Mouse (Mus musculus) urinary bladder, postnatal 25 days (tissue): ENCODE measurements around the gene Myo7a.

Experiments used
- DNase-seq: peaks from one replicate; pipeline ENCODE4 v3.0.0; 2022; ENCODE audit warnings: low spot score

Gene Myo7a

GRCm38 (mm10) chr7:98102488-98102887 is 16.8 kb downstream of the Myo7a start:
- DNase-seq = no peak

DNA sequence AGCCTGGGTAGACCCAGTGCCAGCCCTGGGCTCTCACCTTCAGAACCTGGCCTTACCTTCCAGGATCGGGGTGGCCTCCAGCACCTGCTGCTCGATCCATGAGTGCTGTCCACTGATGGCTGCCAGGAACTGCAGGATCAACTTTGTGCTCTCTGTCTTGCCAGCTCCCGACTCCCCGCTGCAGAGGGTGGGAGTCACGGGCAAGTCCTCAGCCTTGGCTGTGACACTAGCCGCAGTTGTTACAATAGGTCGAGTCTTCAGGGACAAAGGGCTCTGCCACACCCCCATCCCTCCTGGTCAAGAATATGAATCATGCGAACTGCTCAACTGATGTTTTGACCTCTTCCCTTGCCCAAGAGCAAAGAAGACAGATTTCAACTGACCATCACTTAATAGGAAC is 21.8 kb downstream of the Myo7a start:
- no peak for DNase-seq

- DNase-seq = no peak
These were observed 23.5 kb downstream of the Myo7a start for GRCm38 (mm10) chr7:98095852-98096251.

DNA sequence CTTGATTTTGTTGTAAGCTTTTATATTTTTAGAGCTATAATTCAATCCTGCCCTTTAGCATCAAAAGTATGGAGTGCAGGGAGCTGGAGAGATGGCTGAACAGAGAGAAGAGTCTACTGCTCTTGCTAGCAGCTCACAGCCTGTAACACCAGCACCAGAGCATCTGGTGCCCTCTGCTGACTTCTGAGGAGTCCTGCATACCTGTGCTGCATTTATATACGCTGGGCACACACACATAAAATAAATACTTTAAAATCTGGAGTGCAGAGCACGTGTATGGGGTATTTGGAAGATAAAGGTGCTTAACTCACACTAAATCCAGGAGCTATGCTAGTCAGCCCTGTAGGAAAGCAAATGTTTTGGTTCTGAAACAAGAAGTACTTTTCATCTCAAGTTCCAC is 33.0 kb downstream of the Myo7a start:
- DNase-seq = no peak

DNA sequence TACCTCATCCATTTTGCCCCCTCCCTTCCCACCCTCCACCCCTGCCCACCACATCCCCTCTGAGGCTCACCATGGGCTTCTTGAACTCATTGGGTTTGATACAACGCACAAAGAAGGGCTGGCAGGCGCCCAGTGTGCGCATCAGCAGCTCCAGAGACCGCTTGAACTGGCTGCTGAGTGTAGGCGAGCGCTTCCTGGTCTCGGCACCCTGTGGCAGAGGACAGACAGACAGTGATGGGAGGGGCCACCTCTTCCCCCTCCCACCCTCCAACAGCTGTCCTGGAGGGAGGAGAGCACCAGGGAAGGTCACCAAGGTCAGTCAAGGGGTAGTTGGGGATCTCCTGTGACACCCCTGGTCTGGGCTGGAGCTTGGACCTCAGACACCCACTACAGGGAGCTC is 34.0 kb downstream of the Myo7a start:
- DNase-seq = no peak

GRCm38 (mm10) chr7:98084541-98085293 is 34.6 kb downstream of the Myo7a start:
- DNase-seq = no peak

DNA sequence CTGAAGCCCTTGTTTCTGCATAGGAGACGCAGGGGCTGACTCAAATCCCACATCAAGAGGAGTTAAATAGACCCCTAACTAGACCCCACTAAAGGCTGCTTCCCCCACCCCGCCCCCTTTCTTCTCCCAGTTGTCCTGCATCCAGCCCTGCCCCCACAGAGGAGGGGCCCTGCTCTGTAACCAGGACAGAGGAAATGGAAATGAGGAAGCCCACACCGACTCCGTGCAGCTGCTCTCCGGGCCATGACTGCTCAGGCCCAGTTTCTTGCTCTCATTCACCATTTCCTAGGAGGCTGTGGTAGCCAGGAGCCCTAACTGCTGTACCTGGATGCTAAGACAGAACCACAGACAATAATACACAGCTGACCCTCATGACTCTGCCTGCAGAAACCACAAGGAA is 36.9 kb downstream of the Myo7a start:
- DNase-seq = no peak

GRCm38 (mm10) chr7:98077453-98077852 is 41.9 kb downstream of the Myo7a start:
- no peak for DNase-seq

GRCm38 (mm10) chr7:98071620-98072019 is 47.7 kb downstream of the Myo7a start:
- peak; percentile 83 for DNase-seq

GRCm38 (mm10) chr7:98066229-98066628 is 53.1 kb downstream of the Myo7a start:
- DNase-seq = no peak

DNA sequence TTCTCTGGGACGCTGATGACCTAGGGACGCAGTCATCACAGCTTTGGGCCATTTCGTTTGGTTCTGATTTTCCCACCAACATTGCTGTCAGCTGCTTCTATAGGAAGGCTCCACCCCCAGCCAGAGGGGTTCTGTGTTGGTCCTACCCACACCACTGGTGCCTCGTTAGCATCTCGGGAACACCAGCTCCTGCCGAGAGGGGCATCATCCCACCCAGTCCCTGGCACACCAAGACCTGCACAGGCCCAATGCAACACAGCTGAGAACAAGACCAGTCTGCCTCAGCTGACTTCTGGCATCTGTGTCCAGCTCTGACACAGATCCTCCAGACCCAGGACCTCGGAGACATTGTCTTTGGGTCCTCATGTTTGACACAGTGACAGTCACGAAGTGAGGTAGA is 64.4 kb downstream of the Myo7a start:
- no peak for DNase-seq

DNA sequence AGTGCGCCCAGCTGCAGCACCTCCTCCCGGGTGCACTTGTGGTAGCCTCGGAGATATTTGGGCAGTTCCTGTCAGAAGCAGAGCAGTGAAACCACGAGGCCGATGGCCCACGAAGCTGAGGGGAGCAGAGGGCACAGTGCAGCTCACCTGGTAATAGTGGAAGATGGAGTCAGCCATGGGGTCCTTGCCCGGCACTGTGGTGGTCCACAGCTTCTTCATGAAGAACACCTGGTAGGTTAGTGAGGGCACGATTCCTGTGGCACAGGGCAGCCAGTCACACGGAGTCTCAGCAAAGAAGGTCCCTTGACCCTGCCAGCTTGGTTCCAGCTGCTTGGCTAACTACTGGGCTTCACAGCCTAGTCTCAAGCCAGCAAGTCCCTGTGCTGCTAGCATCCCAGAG is 64.9 kb downstream of the Myo7a start:
- DNase-seq = no peak

GRCm38 (mm10) chr7:98051980-98052379 is 67.3 kb downstream of the Myo7a start:
- peak; percentile 35 for DNase-seq

GRCm38 (mm10) chr7:98048101-98048824 is 71.1 kb downstream of the Myo7a start:
- DNase-seq = no peak

GRCm38 (mm10) chr7:98002617-98003016 is 116.7 kb downstream of the Myo7a start:
- no peak for DNase-seq
